Mouse (Mus musculus): ENCODE measurements at regions not wholly inside any gene's neighbourhood (a gene's known extent, or its start where the extent isn't known, plus 50 kb on each side); places are given as distances from the start of the nearest gene placed in this dataset.
A peak's percentile ranks its signal among the peaks of the same experiment; 100 is the strongest.
"Not testable (repeated sequence)": the region's sequence is repeated elsewhere in the genome, so short reads cannot be mapped to it uniquely, and the experiment has no call there.

- H3ac ChIP-seq (ENCODE audit: control insufficient read depth, insufficient read length, low read depth): no peak overlapping the region
Observed at GRCm38 (mm10) chr6:31032980-31033608, 74.2 kb upstream of the Klf14 start.

GRCm38 (mm10) chr6:31034796-31035195, 75.9 kb upstream of the Klf14 start:
- Histone ChIP-seq H3K27me3 (ENCODE audit: control insufficient read depth, insufficient read depth, insufficient read length) (no peaks in the 10 kb centered on the region), H3K36me3 (ENCODE audit: control insufficient read depth, insufficient read depth) (no peaks in the 10 kb centered on the region), H3K4me3 (ENCODE audit: insufficient read depth, poor library complexity, severe bottlenecking) (no peak overlapping the region), H3K79me3 (ENCODE audit: low read depth) (no peaks in the 10 kb centered on the region), H3ac (ENCODE audit: control insufficient read depth, insufficient read length, low read depth) (no peak overlapping the region), H3K79me2 (ENCODE audit: control insufficient read depth, insufficient read depth) (no peaks in the 10 kb centered on the region)
- TF ChIP-seq CEBPB (IDR thresholded peaks at IDR 0.05; ENCODE audit: low read depth): no peak
- TF ChIP-seq CTCF (IDR thresholded peaks at IDR 0.05; ENCODE audit: control insufficient read depth, insufficient read depth, insufficient read length): no peak

More at GRCm38 (mm10) chr6:31032980-31033608, 74.2 kb upstream of the Klf14 start:
- Histone ChIP-seq H3K36me3 (ENCODE audit: control insufficient read depth, insufficient read depth) (no peaks in the 10 kb centered on the region), H3K27me3 (ENCODE audit: control insufficient read depth, insufficient read depth, insufficient read length) (no peaks in the 10 kb centered on the region), H3K79me2 (ENCODE audit: control insufficient read depth, insufficient read depth) (no peaks in the 10 kb centered on the region), H3K79me3 (ENCODE audit: low read depth) (no peaks in the 10 kb centered on the region), H3K4me3 (ENCODE audit: insufficient read depth, poor library complexity, severe bottlenecking) (no peak overlapping the region)
- TF ChIP-seq USF1 (IDR thresholded peaks at IDR 0.05; ENCODE audit: low read depth): no peak
- TF ChIP-seq CTCF (IDR thresholded peaks at IDR 0.05; ENCODE audit: control insufficient read depth, insufficient read depth, insufficient read length): peak; percentile 65

DNA sequence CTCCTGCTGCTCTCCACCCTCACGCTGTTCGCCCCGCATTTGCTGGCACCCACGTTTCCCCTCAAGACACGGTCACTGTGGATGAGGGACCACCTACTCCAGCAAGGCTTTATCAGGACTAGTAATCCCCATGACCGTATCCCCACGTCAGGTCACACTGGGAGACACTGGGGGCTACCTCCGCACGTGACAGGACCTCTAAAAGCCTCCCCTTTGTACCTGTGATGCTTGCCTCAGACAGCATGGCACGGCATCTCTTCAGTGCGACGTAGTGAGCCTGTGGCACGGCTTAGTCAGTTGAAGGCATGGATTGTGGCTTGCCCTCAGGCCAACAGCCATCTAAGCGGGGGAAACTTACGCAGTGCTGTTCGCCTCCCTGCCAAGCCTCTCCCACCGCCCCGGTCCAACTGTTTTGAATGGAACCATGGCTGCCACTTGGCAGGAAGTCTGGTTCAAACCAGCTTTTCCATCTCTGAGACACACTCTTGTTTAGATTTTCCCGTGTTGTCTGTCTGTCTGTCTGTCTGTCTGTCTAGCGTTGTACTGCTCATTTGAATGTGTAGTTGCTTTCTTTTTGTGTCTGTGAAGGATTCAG, 79.0 kb upstream of the Klf14 start:
- H3K36me3 ChIP-seq (ENCODE audit: control insufficient read depth, insufficient read depth): no peaks in the 10 kb centered on the region
- H3K27me3 ChIP-seq (ENCODE audit: control insufficient read depth, insufficient read depth, insufficient read length): no peaks in the 10 kb centered on the region
- no peaks in the 10 kb centered on the region for H3K79me3 ChIP-seq (ENCODE audit: low read depth)
- H3K4me3 ChIP-seq (ENCODE audit: insufficient read depth, poor library complexity, severe bottlenecking): no peak overlapping the region
- TF ChIP-seq USF1 (IDR thresholded peaks at IDR 0.05; ENCODE audit: low read depth) (no peak), CTCF (IDR thresholded peaks at IDR 0.05; ENCODE audit: control insufficient read depth, insufficient read depth, insufficient read length) (no peak), CEBPB (IDR thresholded peaks at IDR 0.05; ENCODE audit: low read depth) (no peak), MAX (IDR thresholded peaks at IDR 0.05) (no peak), MYOD1 (IDR thresholded peaks at IDR 0.05; ENCODE audit: control insufficient read depth, insufficient read length, low read depth) (no peak), MYOG (IDR thresholded peaks at IDR 0.05; ENCODE audit: control insufficient read depth, extremely low read depth, insufficient read length) (no peak), FOSL1 (IDR thresholded peaks at IDR 0.05; ENCODE audit: insufficient read depth, low read length, poor library complexity, severe bottlenecking) (no peak)
- H3ac ChIP-seq (ENCODE audit: control insufficient read depth, insufficient read length, low read depth): peak overlapping the region; percentile 7
- no peaks in the 10 kb centered on the region for H3K79me2 ChIP-seq (ENCODE audit: control insufficient read depth, insufficient read depth)

- not testable (repeated sequence) for H3ac ChIP-seq (ENCODE audit: control insufficient read depth, insufficient read length, low read depth); H3K27me3 ChIP-seq (ENCODE audit: control insufficient read depth, insufficient read depth, insufficient read length); H3K36me3 ChIP-seq (ENCODE audit: control insufficient read depth, insufficient read depth); H3K4me3 ChIP-seq (ENCODE audit: insufficient read depth, poor library complexity, severe bottlenecking); H3K79me3 ChIP-seq (ENCODE audit: low read depth); H3K79me2 ChIP-seq (ENCODE audit: control insufficient read depth, insufficient read depth)
Observed at GRCm38 (mm10) chr6:31038445-31038844, 79.6 kb upstream of the Klf14 start.

DNA sequence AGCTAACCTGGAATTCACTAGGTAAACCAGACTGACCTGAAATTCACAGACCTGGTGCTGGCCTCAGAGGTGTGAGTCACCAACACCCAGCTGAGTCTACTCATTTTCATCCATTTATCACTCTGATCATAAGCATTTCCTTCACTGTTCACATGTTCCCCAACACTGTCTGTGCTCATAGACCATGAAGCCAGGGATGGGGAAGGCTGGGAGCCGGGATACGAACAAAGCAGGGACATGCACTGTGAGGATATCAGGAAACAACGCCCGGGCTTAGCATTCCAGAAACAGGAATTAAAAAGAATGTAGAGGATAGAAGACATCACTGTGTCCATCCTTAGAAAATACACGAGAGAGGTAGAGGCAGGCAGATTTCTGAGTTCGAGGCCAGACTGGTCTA, 80.6 kb upstream of the Klf14 start:
- Histone ChIP-seq H3K36me3 (ENCODE audit: control insufficient read depth, insufficient read depth) (no peaks in the 10 kb centered on the region), H3K79me3 (ENCODE audit: low read depth) (no peaks in the 10 kb centered on the region), H3K79me2 (ENCODE audit: control insufficient read depth, insufficient read depth) (no peaks in the 10 kb centered on the region), H3K27me3 (ENCODE audit: control insufficient read depth, insufficient read depth, insufficient read length) (no peaks in the 10 kb centered on the region), H3K4me3 (ENCODE audit: insufficient read depth, poor library complexity, severe bottlenecking) (no peak overlapping the region), H3ac (ENCODE audit: control insufficient read depth, insufficient read length, low read depth) (no peak overlapping the region)
- no peak for TF ChIP-seq MYOG (IDR thresholded peaks at IDR 0.05; ENCODE audit: control insufficient read depth, extremely low read depth, insufficient read length)
- no peak for TF ChIP-seq CEBPB (IDR thresholded peaks at IDR 0.05; ENCODE audit: low read depth)
- no peak for TF ChIP-seq CTCF (IDR thresholded peaks at IDR 0.05; ENCODE audit: control insufficient read depth, insufficient read depth, insufficient read length)
- TF ChIP-seq MAX (IDR thresholded peaks at IDR 0.05): no peak
- no peak for TF ChIP-seq USF1 (IDR thresholded peaks at IDR 0.05; ENCODE audit: low read depth)
- TF ChIP-seq MYOD1 (IDR thresholded peaks at IDR 0.05; ENCODE audit: control insufficient read depth, insufficient read length, low read depth): no peak
- no peak for TF ChIP-seq FOSL1 (IDR thresholded peaks at IDR 0.05; ENCODE audit: insufficient read depth, low read length, poor library complexity, severe bottlenecking)

DNA sequence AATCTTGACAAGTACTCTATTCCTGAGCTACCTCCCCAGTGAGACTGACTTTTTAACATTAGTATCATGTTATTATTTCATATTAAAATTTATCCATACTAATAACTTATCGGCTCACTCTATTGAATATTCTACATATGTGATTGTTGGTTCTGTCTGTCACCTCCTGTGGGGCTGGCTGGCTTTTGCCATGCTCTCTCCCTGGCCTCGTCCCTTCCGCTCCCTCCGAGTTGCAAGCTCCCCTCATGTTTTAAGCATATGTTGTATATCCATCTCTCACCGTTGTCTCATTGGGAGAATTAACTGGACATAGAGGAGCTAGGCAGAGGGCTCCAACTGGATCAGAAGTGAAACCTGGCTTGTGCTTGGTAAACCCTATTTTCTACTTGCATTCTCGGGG, 81.9 kb upstream of the Klf14 start:
- TF ChIP-seq MYOD1 (IDR thresholded peaks at IDR 0.05; ENCODE audit: control insufficient read depth, insufficient read length, low read depth) (no peak), CTCF (IDR thresholded peaks at IDR 0.05; ENCODE audit: control insufficient read depth, insufficient read depth, insufficient read length) (no peak), MYOG (IDR thresholded peaks at IDR 0.05; ENCODE audit: control insufficient read depth, extremely low read depth, insufficient read length) (no peak), FOSL1 (IDR thresholded peaks at IDR 0.05; ENCODE audit: insufficient read depth, low read length, poor library complexity, severe bottlenecking) (no peak), CEBPB (IDR thresholded peaks at IDR 0.05; ENCODE audit: low read depth) (no peak), MAX (IDR thresholded peaks at IDR 0.05) (no peak), USF1 (IDR thresholded peaks at IDR 0.05; ENCODE audit: low read depth) (no peak)
- Histone ChIP-seq H3K4me3 (ENCODE audit: insufficient read depth, poor library complexity, severe bottlenecking) (no peak overlapping the region), H3ac (ENCODE audit: control insufficient read depth, insufficient read length, low read depth) (no peak overlapping the region), H3K79me3 (ENCODE audit: low read depth) (no peaks in the 10 kb centered on the region), H3K36me3 (ENCODE audit: control insufficient read depth, insufficient read depth) (no peaks in the 10 kb centered on the region), H3K79me2 (ENCODE audit: control insufficient read depth, insufficient read depth) (no peaks in the 10 kb centered on the region), H3K27me3 (ENCODE audit: control insufficient read depth, insufficient read depth, insufficient read length) (no peaks in the 10 kb centered on the region)

Measured in C2C12 (cell line).